Mouse (Mus musculus): ENCODE data around the gene Nup210l.

DNA sequence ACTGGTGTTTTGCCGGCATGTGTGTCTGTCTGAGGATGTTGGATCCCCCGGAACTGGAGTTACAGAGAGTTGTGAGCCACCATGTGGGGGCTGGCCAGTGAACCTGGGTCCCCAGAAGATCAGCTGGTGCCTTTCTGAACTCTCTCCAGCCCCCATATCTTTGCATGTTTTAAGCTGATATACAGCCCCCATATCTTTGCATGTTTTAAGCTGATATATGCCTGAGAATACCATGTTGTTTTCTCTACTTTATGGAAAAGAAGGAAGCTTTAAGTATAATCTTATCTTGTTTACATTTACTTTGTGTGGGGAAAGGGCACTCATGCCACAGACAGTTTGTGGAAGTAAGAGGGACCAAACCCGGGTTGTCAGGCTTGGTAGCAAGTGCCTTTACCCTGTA lies 75.6 kb downstream of the Nup210l start:
- TF ChIP-seq CTCF (IDR thresholded peaks at IDR 0.05; ENCODE audit: extremely low read depth, insufficient read depth, low read length) (no peak), POLR2A (IDR thresholded peaks at IDR 0.05; ENCODE audit: extremely low read depth, insufficient read depth, low read length) (no peak)

Data from cortical plate, adult 2 months (tissue).